Mouse (Mus musculus) cerebellum, adult 2 months (tissue): ENCODE results near the gene Sbk2. TPM values are rescaled to one million over a fixed set of nuclear protein-coding genes. Genes with fewer than 3 reads are reported as not detected.

Source experiments
- DNase-seq, 2 experiments: peaks; one replicate each; pipeline ENCODE4 v3.0.0; 2021
- H3K27ac ChIP-seq: fragments of 200-500 bp; 2 replicates; pipeline ENCODE4 v1.5.1; 2012; ENCODE audit warnings: low read length, control low read depth, inconsistent platforms; ENCODE audit not compliant: insufficient read depth
- H3K27me3 ChIP-seq: fragments of 200-500 bp; 2 replicates; pipeline ENCODE4 v1.6.1; 2012; ENCODE audit warnings: inconsistent platforms, mild to moderate bottlenecking, low read length, moderate library complexity; ENCODE audit not compliant: control insufficient read depth, insufficient read depth
- H3K4me1 ChIP-seq: fragments of 200-500 bp; 2 replicates; pipeline ENCODE4 v1.6.1; 2011; ENCODE audit warnings: low read length; ENCODE audit not compliant: control insufficient read depth, insufficient read depth
- H3K4me3 ChIP-seq: fragments of 200-500 bp; replicated peaks from 2 replicates; pipeline ENCODE3; 2011; ENCODE audit warnings: mild to moderate bottlenecking, low read depth, low read length, control low read depth; ENCODE audit not compliant: insufficient read depth
- CTCF ChIP-seq: fragments of 200-500 bp; IDR thresholded peaks from 2 replicates; pipeline ENCODE4 v1.5.1; 2011; ENCODE audit warnings: low read depth, mild to moderate bottlenecking, control low read depth, low read length, moderate library complexity, borderline replicate concordance; ENCODE audit not compliant: insufficient read depth
- POLR2A ChIP-seq: fragments of 200-500 bp; IDR thresholded peaks from 2 replicates; pipeline ENCODE4 v1.6.1; 2011; ENCODE audit warnings: low read length, control low read depth, borderline replicate concordance; ENCODE audit not compliant: insufficient read depth
- WGBS: fragments of 180-500 bp; shearing (Covaris S2); methylation state at CpG from one replicate; pipeline ENCODE4 v1.1.7; 2018; 5-methylcytosine and 5-hydroxymethylcytosine counted together
- polyA plus RNA-seq: library from polyadenylated mRNA; depleted of rRNA; stranded (reverse); fragments of >200 nt; gene quantifications from 2 replicates; pipeline ENCODE4 v1.2.3, GENCODE M21; 2012

The Sbk2 gene
- polyA plus RNA-seq, 1 experiment, result 0.15 TPM

GRCm38 (mm10) chr7:4995268-4996002, 31.2 kb upstream of the Sbk2 start:
- TF ChIP-seq CTCF, result no peak
- no peak for TF ChIP-seq POLR2A
- 4% methylated on average over 19 of the region's 19 CpGs for WGBS
- Histone ChIP-seq H3K27me3 (no peaks in the 10 kb centered on the region), H3K4me3 (peak overlapping the region; percentile 85), H3K27ac (peak overlapping the region; percentile 60), H3K4me1 (peaks cover 3% of the 10 kb centered on the region)
- DNase-seq, result no peak

- peak overlapping the region; percentile 85 for H3K4me3 ChIP-seq
- TF ChIP-seq CTCF (no peak), POLR2A (no peak)
- 55% methylated on average over 59 of the region's 59 CpGs for WGBS
Measured at GRCm38 (mm10) chr7:4993999-4994788, 30.0 kb upstream of the Sbk2 start.

GRCm38 (mm10) chr7:4993347-4993998, 29.3 kb upstream of the Sbk2 start:
- Histone ChIP-seq H3K27ac (peak overlapping the region; percentile 41), H3K4me3 (peak overlapping the region; percentile 85), H3K4me1 (peaks cover 3% of the 10 kb centered on the region), H3K27me3 (no peaks in the 10 kb centered on the region)
- peak; percentile 35 to 38 for DNase-seq
- WGBS, result 53% methylated on average over 55 of the region's 55 CpGs
- no peak for TF ChIP-seq POLR2A
- no peak for TF ChIP-seq CTCF

More at GRCm38 (mm10) chr7:4993999-4994788, 30.0 kb upstream of the Sbk2 start:
- no peaks in the 10 kb centered on the region for H3K27me3 ChIP-seq
- peak overlapping the region; percentile 41 for H3K27ac ChIP-seq
- peak; percentile 59 to 64 for DNase-seq
- peaks cover 3% of the 10 kb centered on the region for H3K4me1 ChIP-seq

GRCm38 (mm10) chr7:4988250-4988649, 24.0 kb upstream of the Sbk2 start:
- 46% methylated on average over 2 of the region's 2 CpGs for WGBS
- Histone ChIP-seq H3K4me3 (no peak overlapping the region), H3K27ac (no peak overlapping the region), H3K27me3 (no peaks in the 10 kb centered on the region), H3K4me1 (peaks cover 3% of the 10 kb centered on the region)
- no peak for DNase-seq
- no peak for TF ChIP-seq CTCF
- TF ChIP-seq POLR2A, result no peak

GRCm38 (mm10) chr7:4976832-4977231, 12.6 kb upstream of the Sbk2 start:
- WGBS, result 93% methylated on average over 7 of the region's 7 CpGs
- no peak overlapping the region for H3K27ac ChIP-seq
- no peaks in the 10 kb centered on the region for H3K27me3 ChIP-seq
- peak; percentile 8; the same call in 1 of the 2 replicates for TF ChIP-seq CTCF
- no peak for TF ChIP-seq POLR2A
- H3K4me1 ChIP-seq, result no peaks in the 10 kb centered on the region
- DNase-seq, result no peak
- no peak overlapping the region for H3K4me3 ChIP-seq

GRCm38 (mm10) chr7:4975455-4975854, 11.2 kb upstream of the Sbk2 start:
- no peaks in the 10 kb centered on the region for H3K27me3 ChIP-seq
- TF ChIP-seq CTCF (no peak), POLR2A (no peak)
- no peak overlapping the region for H3K27ac ChIP-seq
- DNase-seq, result no peak
- WGBS, result 64% methylated on average over 4 of the region's 4 CpGs
- H3K4me1 ChIP-seq, result no peaks in the 10 kb centered on the region
- H3K4me3 ChIP-seq, result no peak overlapping the region

GRCm38 (mm10) chr7:4972321-4973047, 8.3 kb upstream of the Sbk2 start:
- Histone ChIP-seq H3K4me1 (no peaks in the 10 kb centered on the region), H3K27ac (no peak overlapping the region), H3K27me3 (no peaks in the 10 kb centered on the region), H3K4me3 (no peak overlapping the region)
- 69% methylated on average over 18 of the region's 18 CpGs for WGBS
- no peak for DNase-seq
- TF ChIP-seq CTCF (no peak), POLR2A (no peak)
